Mouse (Mus musculus): Measurements from ENCODE around the gene Vangl1. TPM values are rescaled to one million over a fixed set of nuclear protein-coding genes. Genes with fewer than 3 reads are reported as not detected.

Gene Vangl1
- polyA plus RNA-seq, 1 experiment from 2014 or later = 52.9 TPM

GRCm38 (mm10) chr3:102149941-102150340 is 54.6 kb downstream of the Vangl1 start:
- DNase-seq (ENCODE audit: low spot score) = no peak

GRCm38 (mm10) chr3:102147189-102147588 is 57.3 kb downstream of the Vangl1 start:
- no peak overlapping the region for H3K4me3 ChIP-seq (ENCODE audit: low read depth, low read length)
- WGBS = 88% methylated on average over 4 of the region's 4 CpGs
- no peak overlapping the region for H3K9ac ChIP-seq (ENCODE audit: low read depth, low read length)
- peaks cover 21% of the 10 kb centered on the region for H3K4me1 ChIP-seq (replicated peaks; ENCODE audit: control insufficient read depth, insufficient read depth, low read length)
- H3K4me2 ChIP-seq = no peak overlapping the region
- DNase-seq (ENCODE audit: low spot score) = no peak
- no peak overlapping the region for H3K27ac ChIP-seq (ENCODE audit: low read depth, low read length)
- no peak for ATAC-seq (replicated peaks; ENCODE audit: low FRiP score)
- no peaks in the 10 kb centered on the region for H3K27me3 ChIP-seq (replicated peaks; ENCODE audit: control insufficient read depth, insufficient read depth, low read length)
- no peaks in the 10 kb centered on the region for H3K36me3 ChIP-seq (ENCODE audit: control insufficient read depth, insufficient read depth, low read length)
- H3K9me3 ChIP-seq (ENCODE audit: control insufficient read depth, low read length) = no peaks in the 10 kb centered on the region

More at GRCm38 (mm10) chr3:102149941-102150340, 54.6 kb downstream of the Vangl1 start:
- Histone ChIP-seq H3K36me3 (ENCODE audit: control insufficient read depth, insufficient read depth, low read length) (no peaks in the 10 kb centered on the region), H3K9me3 (ENCODE audit: control insufficient read depth, low read length) (no peaks in the 10 kb centered on the region), H3K4me3 (ENCODE audit: low read depth, low read length) (no peak overlapping the region), H3K27me3 (replicated peaks; ENCODE audit: control insufficient read depth, insufficient read depth, low read length) (no peaks in the 10 kb centered on the region), H3K27ac (ENCODE audit: low read depth, low read length) (no peak overlapping the region), H3K4me2 (no peak overlapping the region), H3K9ac (ENCODE audit: low read depth, low read length) (no peak overlapping the region), H3K4me1 (replicated peaks; ENCODE audit: control insufficient read depth, insufficient read depth, low read length) (peaks cover 9% of the 10 kb centered on the region)
- 56% methylated on average over 7 of the region's 7 CpGs for WGBS
- ATAC-seq (replicated peaks; ENCODE audit: low FRiP score) = no peak

GRCm38 (mm10) chr3:102146428-102146827 is 58.1 kb downstream of the Vangl1 start:
- H3K4me3 ChIP-seq (ENCODE audit: low read depth, low read length) = no peak overlapping the region
- H3K4me1 ChIP-seq (replicated peaks; ENCODE audit: control insufficient read depth, insufficient read depth, low read length) = peaks cover 21% of the 10 kb centered on the region
- no peak overlapping the region for H3K9ac ChIP-seq (ENCODE audit: low read depth, low read length)
- H3K27me3 ChIP-seq (replicated peaks; ENCODE audit: control insufficient read depth, insufficient read depth, low read length) = no peaks in the 10 kb centered on the region
- no peaks in the 10 kb centered on the region for H3K36me3 ChIP-seq (ENCODE audit: control insufficient read depth, insufficient read depth, low read length)
- no peaks in the 10 kb centered on the region for H3K9me3 ChIP-seq (ENCODE audit: control insufficient read depth, low read length)
- H3K4me2 ChIP-seq = no peak overlapping the region
- ATAC-seq (replicated peaks; ENCODE audit: low FRiP score) (no peak), DNase-seq (ENCODE audit: low spot score) (no peak)
- 88% methylated on average over 6 of the region's 6 CpGs for WGBS
- H3K27ac ChIP-seq (ENCODE audit: low read depth, low read length) = no peak overlapping the region

GRCm38 (mm10) chr3:102145645-102146386 is 58.7 kb downstream of the Vangl1 start:
- Histone ChIP-seq H3K27ac (ENCODE audit: low read depth, low read length) (no peak overlapping the region), H3K9me3 (ENCODE audit: control insufficient read depth, low read length) (no peaks in the 10 kb centered on the region), H3K4me1 (replicated peaks; ENCODE audit: control insufficient read depth, insufficient read depth, low read length) (peaks cover 21% of the 10 kb centered on the region), H3K27me3 (replicated peaks; ENCODE audit: control insufficient read depth, insufficient read depth, low read length) (no peaks in the 10 kb centered on the region), H3K36me3 (ENCODE audit: control insufficient read depth, insufficient read depth, low read length) (no peaks in the 10 kb centered on the region), H3K9ac (ENCODE audit: low read depth, low read length) (no peak overlapping the region), H3K4me2 (no peak overlapping the region), H3K4me3 (ENCODE audit: low read depth, low read length) (no peak overlapping the region)
- DNase-seq (ENCODE audit: low spot score) (no peak), ATAC-seq (replicated peaks; ENCODE audit: low FRiP score) (no peak)
- WGBS = 65% methylated on average over 6 of the region's 6 CpGs

GRCm38 (mm10) chr3:102144401-102144800 is 60.1 kb downstream of the Vangl1 start:
- H3K9ac ChIP-seq (ENCODE audit: low read depth, low read length) = no peak overlapping the region
- H3K4me3 ChIP-seq (ENCODE audit: low read depth, low read length) = no peak overlapping the region
- peak; percentile 93 for ATAC-seq (replicated peaks; ENCODE audit: low FRiP score)
- H3K27ac ChIP-seq (ENCODE audit: low read depth, low read length) = peak overlapping the region; percentile 47
- no peaks in the 10 kb centered on the region for H3K36me3 ChIP-seq (ENCODE audit: control insufficient read depth, insufficient read depth, low read length)
- H3K4me2 ChIP-seq = peak overlapping the region; percentile 39
- no peaks in the 10 kb centered on the region for H3K9me3 ChIP-seq (ENCODE audit: control insufficient read depth, low read length)
- peaks cover 21% of the 10 kb centered on the region for H3K4me1 ChIP-seq (replicated peaks; ENCODE audit: control insufficient read depth, insufficient read depth, low read length)
- no peaks in the 10 kb centered on the region for H3K27me3 ChIP-seq (replicated peaks; ENCODE audit: control insufficient read depth, insufficient read depth, low read length)
- no peak for DNase-seq (ENCODE audit: low spot score)
- 59% methylated on average over 4 of the region's 4 CpGs for WGBS

- H3K9me3 ChIP-seq (ENCODE audit: control insufficient read depth, low read length) = no peaks in the 10 kb centered on the region
- no peaks in the 10 kb centered on the region for H3K36me3 ChIP-seq (ENCODE audit: control insufficient read depth, insufficient read depth, low read length)
- ATAC-seq (replicated peaks; ENCODE audit: low FRiP score) (peak; percentile 80), DNase-seq (ENCODE audit: low spot score) (no peak)
- peak overlapping the region; percentile 39 for H3K4me2 ChIP-seq
- 52% methylated on average over 3 of the region's 3 CpGs for WGBS
- no peak overlapping the region; the same call in 1 of the 2 replicates for H3K9ac ChIP-seq (ENCODE audit: low read depth, low read length)
- H3K4me1 ChIP-seq (replicated peaks; ENCODE audit: control insufficient read depth, insufficient read depth, low read length) = peaks cover 21% of the 10 kb centered on the region
- no peak overlapping the region for H3K4me3 ChIP-seq (ENCODE audit: low read depth, low read length)
- H3K27ac ChIP-seq (ENCODE audit: low read depth, low read length) = peak overlapping the region; percentile 47
- H3K27me3 ChIP-seq (replicated peaks; ENCODE audit: control insufficient read depth, insufficient read depth, low read length) = no peaks in the 10 kb centered on the region
Observed at GRCm38 (mm10) chr3:102143536-102143935, 61.0 kb downstream of the Vangl1 start.

GRCm38 (mm10) chr3:102142947-102143346 is 61.5 kb downstream of the Vangl1 start:
- DNase-seq (ENCODE audit: low spot score) (no peak), ATAC-seq (replicated peaks; ENCODE audit: low FRiP score) (no peak)
- Histone ChIP-seq H3K27ac (ENCODE audit: low read depth, low read length) (no peak overlapping the region), H3K9me3 (ENCODE audit: control insufficient read depth, low read length) (no peaks in the 10 kb centered on the region), H3K9ac (ENCODE audit: low read depth, low read length) (no peak overlapping the region), H3K4me2 (no peak overlapping the region), H3K36me3 (ENCODE audit: control insufficient read depth, insufficient read depth, low read length) (no peaks in the 10 kb centered on the region), H3K4me3 (ENCODE audit: low read depth, low read length) (no peak overlapping the region), H3K27me3 (replicated peaks; ENCODE audit: control insufficient read depth, insufficient read depth, low read length) (no peaks in the 10 kb centered on the region), H3K4me1 (replicated peaks; ENCODE audit: control insufficient read depth, insufficient read depth, low read length) (peaks cover 18% of the 10 kb centered on the region)
- 89% methylated on average over 4 of the region's 4 CpGs for WGBS

GRCm38 (mm10) chr3:102141893-102142292 is 62.6 kb downstream of the Vangl1 start:
- DNase-seq (ENCODE audit: low spot score) (no peak), ATAC-seq (replicated peaks; ENCODE audit: low FRiP score) (no peak)
- Histone ChIP-seq H3K9ac (ENCODE audit: low read depth, low read length) (no peak overlapping the region), H3K27me3 (replicated peaks; ENCODE audit: control insufficient read depth, insufficient read depth, low read length) (no peaks in the 10 kb centered on the region), H3K4me3 (ENCODE audit: low read depth, low read length) (no peak overlapping the region), H3K4me2 (no peak overlapping the region), H3K36me3 (ENCODE audit: control insufficient read depth, insufficient read depth, low read length) (no peaks in the 10 kb centered on the region), H3K9me3 (ENCODE audit: control insufficient read depth, low read length) (no peaks in the 10 kb centered on the region), H3K27ac (ENCODE audit: low read depth, low read length) (no peak overlapping the region), H3K4me1 (replicated peaks; ENCODE audit: control insufficient read depth, insufficient read depth, low read length) (peaks cover 18% of the 10 kb centered on the region)
- WGBS = 81% methylated on average over 6 of the region's 6 CpGs

GRCm38 (mm10) chr3:102141451-102141850 is 63.0 kb downstream of the Vangl1 start:
- no peak for DNase-seq (ENCODE audit: low spot score)
- Histone ChIP-seq H3K4me3 (ENCODE audit: low read depth, low read length) (no peak overlapping the region), H3K4me2 (no peak overlapping the region), H3K27ac (ENCODE audit: low read depth, low read length) (no peak overlapping the region), H3K4me1 (replicated peaks; ENCODE audit: control insufficient read depth, insufficient read depth, low read length) (peaks cover 18% of the 10 kb centered on the region), H3K36me3 (ENCODE audit: control insufficient read depth, insufficient read depth, low read length) (no peaks in the 10 kb centered on the region), H3K9me3 (ENCODE audit: control insufficient read depth, low read length) (no peaks in the 10 kb centered on the region), H3K27me3 (replicated peaks; ENCODE audit: control insufficient read depth, insufficient read depth, low read length) (no peaks in the 10 kb centered on the region), H3K9ac (ENCODE audit: low read depth, low read length) (no peak overlapping the region)
- 82% methylated on average over 2 of the region's 2 CpGs for WGBS
- no peak for ATAC-seq (replicated peaks; ENCODE audit: low FRiP score)

Measured in liver, embryonic 11.5 days (tissue).